Mouse (Mus musculus): ENCODE results near the gene Slco3a1. TPM values are rescaled to one million over a fixed set of nuclear protein-coding genes. Genes with fewer than 3 reads are reported as not detected.

Gene Slco3a1
- polyA plus RNA-seq, 1 experiment: 44.9 TPM

DNA sequence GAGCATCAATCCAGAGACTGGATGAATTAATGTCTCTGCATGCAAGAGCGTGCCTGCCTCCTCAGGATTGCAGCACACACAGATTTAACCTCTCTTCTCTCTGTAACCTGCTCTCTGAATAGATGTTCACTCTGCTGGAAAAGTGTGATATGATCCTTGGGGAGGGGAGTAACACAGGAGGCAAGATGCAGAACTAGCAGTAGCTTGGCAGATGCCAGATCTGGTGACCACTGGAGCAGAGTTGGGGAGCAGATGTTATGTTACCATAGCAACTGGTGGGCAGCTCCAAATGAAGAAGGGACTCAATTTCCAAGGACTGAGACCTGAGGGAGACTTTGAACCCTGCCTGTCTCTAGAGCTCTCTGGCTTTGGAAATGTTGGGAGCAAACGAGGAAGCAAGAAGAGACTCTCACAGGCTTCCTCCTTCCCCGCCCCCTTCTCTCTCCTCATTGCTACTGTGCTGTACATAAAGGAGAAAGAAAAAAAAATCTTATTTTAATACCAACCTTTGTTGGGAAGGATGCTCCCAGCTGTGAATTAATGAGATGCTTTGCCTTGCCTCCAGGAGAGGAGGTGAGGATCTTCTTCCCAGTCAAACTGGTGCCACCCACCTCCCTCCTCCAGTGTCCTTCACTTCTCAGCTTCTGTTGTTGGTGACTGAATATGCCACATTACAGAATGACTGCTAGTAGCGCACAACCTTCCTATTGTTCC is 314.0 kb downstream of the Slco3a1 start:
- Histone ChIP-seq H3K36me3 (ENCODE audit: control insufficient read depth, insufficient read depth, low read length) (no peaks in the 10 kb centered on the region), H3K4me3 (ENCODE audit: insufficient read depth, low read depth, low read length) (no peak overlapping the region), H3K4me1 (ENCODE audit: control insufficient read depth, insufficient read depth, low read length) (no peaks in the 10 kb centered on the region), H3K27me3 (replicated peaks; ENCODE audit: control insufficient read depth, insufficient read depth, low read length) (no peaks in the 10 kb centered on the region), H3K27ac (ENCODE audit: insufficient read depth, low read depth, low read length) (no peak overlapping the region)
- TF ChIP-seq CTCF (conservative IDR thresholded peaks at IDR 0.05; ENCODE audit: insufficient read depth, insufficient read length, low read depth, low read length) (no peak), POLR2A (IDR thresholded peaks at IDR 0.05; ENCODE audit: low read depth, low read length) (no peak)
- DNase-seq: no peak
- WGBS: 44% methylated on average over 4 of the region's 4 CpGs
